Mouse (Mus musculus): ENCODE results near the gene Setd3. TPM values are rescaled to one million over a fixed set of nuclear protein-coding genes. Genes with fewer than 3 reads are reported as not detected.

Setd3 gene
- total and polyA plus RNA-seq, 2 experiments from 2014 or later = 102 to 124 TPM

DNA sequence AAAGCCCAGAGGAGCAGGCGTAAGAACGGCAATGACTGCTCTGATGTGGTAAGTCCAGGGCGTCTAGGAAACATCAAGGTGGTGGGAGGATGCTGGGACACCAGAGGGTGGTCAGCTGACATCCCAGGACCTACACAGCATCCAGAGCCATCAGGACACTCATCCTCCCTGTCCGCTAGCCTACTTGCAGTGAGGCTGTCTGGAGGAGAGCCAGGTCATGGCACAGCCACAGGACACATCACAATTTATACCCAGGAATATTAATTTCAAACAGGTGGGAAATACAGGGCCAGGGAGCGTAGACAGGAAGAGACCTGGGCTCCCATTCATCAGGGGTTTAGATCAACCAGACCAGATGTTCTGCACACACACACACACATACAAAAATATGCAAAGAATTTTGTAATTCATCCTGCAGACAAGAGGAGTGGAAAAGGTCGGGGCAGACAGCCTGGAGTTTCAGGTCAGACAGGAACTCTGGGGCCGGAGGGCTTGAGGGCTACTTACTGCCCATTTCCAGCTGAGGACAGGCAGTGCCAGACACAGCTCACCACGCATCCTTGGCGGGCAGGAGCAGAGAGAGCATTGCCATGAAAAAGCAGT lies 114.6 kb downstream of the Setd3 start:
- ATAC-seq = no peak
- Histone ChIP-seq H3K36me3 (ENCODE audit: insufficient read depth) (no peaks in the 10 kb centered on the region), H3K4me2 (ENCODE audit: low read depth) (no peak overlapping the region), H3K9me3 (ENCODE audit: low read length) (no peaks in the 10 kb centered on the region), H3K27ac (ENCODE audit: low read depth, low read length) (no peak overlapping the region), H3K27me3 (ENCODE audit: insufficient read depth, low read length) (no peaks in the 10 kb centered on the region), H3K4me3 (ENCODE audit: low read depth, low read length) (no peak overlapping the region), H3K9ac (no peak overlapping the region), H3K4me1 (ENCODE audit: insufficient read depth) (no peaks in the 10 kb centered on the region)
- DNase-seq = no peak
- WGBS = 70% methylated on average over 9 of the region's 9 CpGs
- no peak for TF ChIP-seq CTCF (IDR thresholded peaks at IDR 0.05; ENCODE audit: low read depth)

DNA sequence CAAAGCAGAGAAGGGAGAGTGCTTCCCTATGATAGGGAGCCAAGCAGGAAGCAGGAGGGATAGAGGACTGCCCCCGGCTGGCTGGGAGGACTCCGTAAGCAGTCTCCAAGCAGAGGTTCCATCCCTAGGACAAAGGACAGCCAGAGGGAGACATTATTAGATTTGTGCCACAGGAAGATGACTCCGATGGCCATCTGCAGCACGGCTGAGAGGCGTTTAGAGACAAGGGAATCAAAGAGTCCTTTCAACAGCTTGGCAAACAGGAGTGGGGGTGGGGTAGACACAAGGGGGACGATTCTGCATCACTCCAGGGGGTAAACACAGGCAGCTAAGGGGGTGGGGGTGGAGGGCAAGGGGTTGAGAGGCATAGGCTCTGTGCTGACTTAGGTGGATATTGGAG lies 115.1 kb downstream of the Setd3 start:
- H3K9me3 ChIP-seq (ENCODE audit: low read length) = no peaks in the 10 kb centered on the region
- no peaks in the 10 kb centered on the region for H3K27me3 ChIP-seq (ENCODE audit: insufficient read depth, low read length)
- ATAC-seq (no peak), DNase-seq (no peak)
- no peaks in the 10 kb centered on the region for H3K36me3 ChIP-seq (ENCODE audit: insufficient read depth)
- H3K4me2 ChIP-seq (ENCODE audit: low read depth) = no peak overlapping the region
- no peak overlapping the region for H3K9ac ChIP-seq
- no peak overlapping the region for H3K4me3 ChIP-seq (ENCODE audit: low read depth, low read length)
- TF ChIP-seq CTCF (IDR thresholded peaks at IDR 0.05; ENCODE audit: low read depth) = no peak
- 22% methylated on average over 6 of the region's 6 CpGs for WGBS
- no peak overlapping the region for H3K27ac ChIP-seq (ENCODE audit: low read depth, low read length)
- H3K4me1 ChIP-seq (ENCODE audit: insufficient read depth) = no peaks in the 10 kb centered on the region

DNA sequence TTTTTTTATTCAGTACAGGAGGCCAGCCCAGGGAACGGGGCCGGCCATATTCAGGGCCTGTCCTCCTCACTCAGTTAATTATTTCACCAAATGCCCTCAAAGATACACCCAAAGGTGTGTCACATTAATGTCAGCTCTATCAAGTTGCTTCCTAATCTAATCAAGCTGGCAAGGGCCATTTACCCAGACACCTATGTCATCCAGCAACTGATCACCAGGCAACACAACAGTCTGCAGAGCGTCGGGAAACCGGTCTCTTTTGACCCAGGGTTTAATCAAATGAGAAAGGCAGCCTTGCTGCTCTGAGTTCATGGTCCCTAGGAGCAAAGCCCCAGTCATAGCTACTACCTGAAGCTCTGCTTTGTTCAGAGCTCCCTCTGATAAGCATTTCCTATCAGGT lies 117.0 kb downstream of the Setd3 start:
- H3K9ac ChIP-seq = no peak overlapping the region
- no peaks in the 10 kb centered on the region for H3K36me3 ChIP-seq (ENCODE audit: insufficient read depth)
- H3K4me2 ChIP-seq (ENCODE audit: low read depth) = no peak overlapping the region
- no peaks in the 10 kb centered on the region for H3K9me3 ChIP-seq (ENCODE audit: low read length)
- no peak for DNase-seq
- ATAC-seq = no peak
- no peaks in the 10 kb centered on the region for H3K4me1 ChIP-seq (ENCODE audit: insufficient read depth)
- no peak overlapping the region for H3K27ac ChIP-seq (ENCODE audit: low read depth, low read length)
- no peaks in the 10 kb centered on the region for H3K27me3 ChIP-seq (ENCODE audit: insufficient read depth, low read length)
- TF ChIP-seq CTCF (IDR thresholded peaks at IDR 0.05; ENCODE audit: low read depth) = no peak
- 80% methylated on average over 5 of the region's 5 CpGs for WGBS
- no peak overlapping the region for H3K4me3 ChIP-seq (ENCODE audit: low read depth, low read length)

DNA sequence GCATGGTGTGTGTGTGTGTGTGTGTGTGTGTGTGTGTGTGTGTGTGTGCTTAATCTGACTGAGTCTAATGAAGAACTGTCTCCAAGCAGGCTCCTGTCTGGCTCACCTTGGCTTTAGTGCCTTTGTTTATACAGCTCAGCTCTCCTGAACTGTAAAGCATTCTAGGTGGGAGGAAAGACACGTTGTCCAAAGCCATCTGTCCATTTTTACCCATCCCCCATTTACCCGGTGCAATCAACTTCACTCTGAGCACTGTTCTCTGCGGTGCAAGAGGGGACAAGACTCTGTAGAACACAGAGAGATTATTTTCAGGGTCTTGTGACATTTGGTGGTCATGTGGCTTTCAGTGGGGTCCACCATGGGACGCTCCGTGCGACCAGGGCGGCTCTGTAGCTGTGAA lies 117.5 kb downstream of the Setd3 start:
- H3K36me3 ChIP-seq (ENCODE audit: insufficient read depth) = no peaks in the 10 kb centered on the region
- H3K27me3 ChIP-seq (ENCODE audit: insufficient read depth, low read length) = no peaks in the 10 kb centered on the region
- DNase-seq = no peak
- no peak overlapping the region for H3K9ac ChIP-seq
- H3K4me2 ChIP-seq (ENCODE audit: low read depth) = no peak overlapping the region
- no peak for TF ChIP-seq CTCF (IDR thresholded peaks at IDR 0.05; ENCODE audit: low read depth)
- no peak overlapping the region for H3K4me3 ChIP-seq (ENCODE audit: low read depth, low read length)
- 82% methylated on average over 7 of the region's 7 CpGs for WGBS
- no peak overlapping the region for H3K27ac ChIP-seq (ENCODE audit: low read depth, low read length)
- ATAC-seq = no peak
- no peaks in the 10 kb centered on the region for H3K9me3 ChIP-seq (ENCODE audit: low read length)
- no peaks in the 10 kb centered on the region for H3K4me1 ChIP-seq (ENCODE audit: insufficient read depth)

Other genes with a start within 250 kb of the Setd3 start
- gene Bcl11b, start 175.7 kb downstream of the Setd3 start, total RNA-seq (2014; rRNA removed) = 103 and 122 TPM in 2 replicates
- 45.4 and 70.1 TPM in 2 replicates for gene Bcl11b, start 175.7 kb downstream of the Setd3 start, polyA plus RNA-seq (2015; fragmentation: Nextera tagmentation; extraction: Ambion mirVana)
- 13.5 TPM in 2 replicates for gene Ccnk, start 265 bp upstream of the Setd3 start, total RNA-seq (2014; rRNA removed)
- 1.9 and 2.4 TPM in 2 replicates for gene Ccnk, start 265 bp upstream of the Setd3 start, polyA plus RNA-seq (2015; fragmentation: Nextera tagmentation; extraction: Ambion mirVana)
- 66.1 and 68.0 TPM in 2 replicates for gene Ccdc85c, start 96.1 kb upstream of the Setd3 start, total RNA-seq (2014; rRNA removed)
- 15.5 and 16.2 TPM in 2 replicates for gene Ccdc85c, start 96.1 kb upstream of the Setd3 start, polyA plus RNA-seq (2015; fragmentation: Nextera tagmentation; extraction: Ambion mirVana)
- gene Hhipl1, start 127.0 kb upstream of the Setd3 start, total RNA-seq (2014; rRNA removed) = 3.9 and 5.2 TPM in 2 replicates
- 1.1 and 1.5 TPM in 2 replicates for gene Hhipl1, start 127.0 kb upstream of the Setd3 start, polyA plus RNA-seq (2015; fragmentation: Nextera tagmentation; extraction: Ambion mirVana)
- 30.4 and 34.9 TPM in 2 replicates for gene Cyp46a1, start 155.1 kb upstream of the Setd3 start, total RNA-seq (2014; rRNA removed)
- gene Cyp46a1, start 155.1 kb upstream of the Setd3 start, polyA plus RNA-seq (2015; fragmentation: Nextera tagmentation; extraction: Ambion mirVana) = 41.8 and 49.6 TPM in 2 replicates
- gene Eml1, start 191.6 kb upstream of the Setd3 start, total RNA-seq (2014; rRNA removed) = 69.1 and 82.9 TPM in 2 replicates
- gene Eml1, start 191.6 kb upstream of the Setd3 start, polyA plus RNA-seq (2015; fragmentation: Nextera tagmentation; extraction: Ambion mirVana) = 42.8 and 43.5 TPM in 2 replicates

Data from forebrain, postnatal 0 days (tissue).